Mouse (Mus musculus) erythroblast, embryonic 14.5 days (primary cell): Measurements from ENCODE around the gene Palm2.

Experiments used
- GATA1 ChIP-seq: IDR thresholded peaks from 2 replicates; pipeline ENCODE4 v1.6.1; 2012; ENCODE audit warnings: low read length, inconsistent platforms, mixed read lengths
- TAL1 ChIP-seq: IDR thresholded peaks from 3 replicates; pipeline ENCODE4 v1.6.1; 2012; ENCODE audit warnings: low read length, inconsistent platforms, mixed read lengths

DNA sequence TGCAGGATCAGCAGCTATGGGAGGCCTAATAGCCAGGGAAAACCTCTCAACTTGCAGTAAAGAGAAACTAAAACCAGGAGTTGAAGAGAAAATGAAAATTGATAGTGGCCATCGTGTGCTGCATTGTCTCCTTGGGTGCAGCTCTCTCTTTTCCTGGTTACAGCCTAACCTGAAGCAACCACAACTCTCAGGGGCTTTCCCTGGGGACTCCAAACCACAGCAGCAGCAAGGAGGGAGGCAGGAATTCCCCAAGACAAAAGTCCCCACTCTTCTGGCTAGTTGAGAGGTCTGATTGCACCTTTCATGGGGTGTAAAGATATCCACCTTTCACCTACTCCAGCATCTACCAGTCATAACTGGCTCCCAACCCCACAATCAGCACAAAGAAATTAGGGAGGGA is 291.5 kb downstream of the Palm2 start:
- TF ChIP-seq GATA1: no peak
- no peak for TF ChIP-seq TAL1
